Mouse (Mus musculus): ENCODE measurements around the gene Dhx58. TPM values are rescaled to one million over a fixed set of nuclear protein-coding genes. Genes with fewer than 3 reads are reported as not detected.
A peak's percentile ranks its signal among the peaks of the same experiment; 100 is the strongest.
"Not testable (repeated sequence)": the region's sequence is repeated elsewhere in the genome, so short reads cannot be mapped to it uniquely, and the experiment has no call there.

The Dhx58 gene
- total and polyA plus RNA-seq, 3 experiments, result 29.2 to 60.7 (median 42.2) TPM

DNA sequence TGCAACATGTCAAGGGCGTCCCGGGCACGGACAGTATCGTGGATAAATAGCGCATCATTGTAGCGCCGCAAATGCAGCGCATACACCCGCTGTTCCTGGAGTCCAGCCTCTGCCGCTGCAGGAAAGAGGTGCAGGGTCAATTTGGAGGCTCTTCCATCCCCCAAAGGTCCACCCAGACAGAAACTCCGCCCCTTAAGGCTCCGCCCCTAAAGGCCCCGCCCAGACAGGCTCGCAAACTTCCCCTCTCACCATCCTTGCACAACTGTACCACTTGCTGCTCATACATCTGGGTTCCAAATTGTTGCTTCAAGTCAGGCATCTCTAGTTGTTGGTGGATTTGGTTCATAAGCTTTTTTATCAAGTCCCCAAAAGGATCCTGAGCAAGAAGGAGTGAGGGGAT lies 2.8 kb downstream of the Dhx58 start:
- peak; percentile 92 for DNase-seq

DNA sequence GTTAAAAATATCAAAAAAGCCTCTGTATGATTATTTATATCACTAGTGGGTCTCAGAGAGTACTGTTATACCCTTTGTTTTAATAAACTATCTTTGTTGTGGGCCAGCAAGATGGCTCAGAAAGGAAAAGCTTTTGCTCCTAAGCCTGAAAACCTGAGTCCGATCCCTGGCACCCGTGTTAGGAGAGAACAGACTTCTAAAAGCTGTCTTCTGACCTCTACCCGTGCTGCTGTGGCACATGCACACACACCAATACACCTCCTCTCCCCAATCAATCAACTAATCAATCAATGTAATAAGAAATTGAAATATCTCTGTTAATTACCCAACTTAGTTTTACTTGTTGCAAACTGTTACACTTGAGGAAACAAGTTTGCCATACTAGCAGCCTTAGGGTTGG lies 3.4 kb downstream of the Dhx58 start:
- DNase-seq, result no peak

DNA sequence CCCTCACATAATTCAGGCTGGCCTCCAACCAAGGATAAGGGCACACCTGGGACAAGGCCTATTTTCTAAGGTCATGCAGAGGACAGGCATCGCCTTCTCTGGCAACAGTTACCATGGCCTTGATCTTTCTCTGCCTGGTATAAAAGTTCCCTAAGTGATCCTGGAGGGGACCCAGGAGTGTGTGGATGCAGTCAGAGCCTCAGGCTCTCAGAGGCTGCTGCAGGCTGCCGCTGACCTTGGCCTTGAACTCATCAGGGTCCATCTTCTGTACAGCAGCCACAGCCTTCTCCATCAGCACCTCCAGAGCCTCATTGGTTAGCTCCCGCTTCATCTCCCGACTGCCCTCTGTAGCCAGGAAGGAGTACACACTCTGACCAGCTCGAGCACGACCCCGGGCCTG lies 6.2 kb downstream of the Dhx58 start:
- peak; percentile 78 for DNase-seq

DNA sequence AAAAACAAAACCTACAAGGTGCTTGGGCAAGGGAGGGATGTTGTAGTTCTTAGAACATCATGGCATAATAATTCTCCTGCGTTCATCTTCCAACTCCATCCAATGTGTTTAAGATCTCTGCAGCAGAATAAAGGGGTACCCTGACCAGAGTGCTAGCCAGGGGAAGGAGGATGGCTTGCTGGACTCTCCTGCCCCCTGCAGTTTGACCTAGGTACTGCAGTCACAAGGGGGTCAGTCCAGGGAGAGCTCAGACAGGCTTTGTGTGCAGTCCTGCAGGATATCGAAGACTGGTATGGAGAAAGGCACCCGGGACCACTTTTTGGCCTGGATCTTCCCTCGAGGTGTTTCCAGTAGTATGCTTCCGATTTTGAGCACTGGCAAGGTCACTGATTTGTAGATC lies 9.1 kb downstream of the Dhx58 start:
- DNase-seq, result peak; percentile 82

DNA sequence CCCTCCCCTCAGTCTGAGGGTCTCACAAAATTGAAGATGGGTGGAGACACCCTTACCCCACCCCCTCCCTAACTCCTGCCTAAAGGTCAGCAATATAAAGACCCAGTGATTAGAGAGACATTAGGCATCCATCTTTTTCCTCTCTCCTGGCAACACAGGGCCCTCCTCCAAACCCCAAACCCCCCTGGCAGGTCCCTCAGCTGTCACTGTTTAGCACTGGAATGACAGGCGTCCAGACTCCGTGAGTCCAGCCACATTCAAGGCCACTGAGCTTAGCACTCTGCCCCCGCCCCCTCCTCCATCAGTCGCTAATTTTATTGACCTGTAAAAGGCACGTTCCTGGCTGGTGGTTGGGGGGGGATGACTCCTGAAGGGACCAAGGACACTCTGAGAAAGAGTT lies 10.9 kb downstream of the Dhx58 start:
- DNase-seq, result no peak

DNA sequence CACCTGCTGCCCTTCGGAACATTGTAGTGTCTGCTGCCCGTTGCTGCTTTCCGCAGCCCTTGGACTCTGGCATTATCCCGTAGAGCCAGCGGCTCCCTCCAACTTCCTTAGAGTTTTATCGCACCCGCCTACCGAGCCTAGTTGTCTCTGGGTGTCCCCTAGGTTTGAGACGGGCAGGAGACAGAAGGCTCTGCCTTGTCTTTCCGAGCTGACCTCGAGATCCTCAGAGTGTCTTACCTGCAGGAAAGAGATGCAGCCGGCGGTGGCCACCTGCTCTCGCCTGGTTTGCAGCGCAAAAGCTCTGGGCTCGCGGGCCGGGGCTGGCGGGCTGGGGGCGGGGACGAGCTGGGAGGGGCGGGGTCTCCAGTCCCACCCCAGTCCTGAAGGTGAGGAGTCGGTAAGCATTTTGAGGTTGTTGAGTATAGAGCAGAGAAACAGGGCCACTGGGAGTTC lies 11.9 kb downstream of the Dhx58 start, which contains the start of gene Zfp385c:
Gene Zfp385c (minus strand): TSS at position 292 of the 453 bp plus-strand sequence.
- no peak for DNase-seq

DNA sequence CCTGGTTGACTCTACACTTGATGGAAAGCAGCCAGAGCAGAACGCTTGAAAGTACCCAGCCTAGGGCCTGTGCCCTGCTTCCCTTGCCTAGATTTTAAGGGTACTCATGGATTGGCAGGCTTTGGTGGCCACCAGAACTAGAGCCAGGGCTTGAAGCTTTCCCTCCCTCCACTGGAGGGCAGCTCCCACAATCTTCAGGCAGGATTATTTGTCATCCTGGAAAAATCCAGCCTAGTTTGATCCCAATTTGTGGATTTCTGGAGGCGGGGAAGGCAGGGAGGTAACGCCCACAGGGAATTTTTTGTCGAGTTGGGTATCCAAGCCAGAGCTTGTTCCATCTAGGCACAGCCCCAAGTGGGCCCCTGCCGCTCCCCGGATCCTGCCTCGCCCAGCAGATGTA lies 13.7 kb downstream of the Dhx58 start:
- no peak for DNase-seq

DNA sequence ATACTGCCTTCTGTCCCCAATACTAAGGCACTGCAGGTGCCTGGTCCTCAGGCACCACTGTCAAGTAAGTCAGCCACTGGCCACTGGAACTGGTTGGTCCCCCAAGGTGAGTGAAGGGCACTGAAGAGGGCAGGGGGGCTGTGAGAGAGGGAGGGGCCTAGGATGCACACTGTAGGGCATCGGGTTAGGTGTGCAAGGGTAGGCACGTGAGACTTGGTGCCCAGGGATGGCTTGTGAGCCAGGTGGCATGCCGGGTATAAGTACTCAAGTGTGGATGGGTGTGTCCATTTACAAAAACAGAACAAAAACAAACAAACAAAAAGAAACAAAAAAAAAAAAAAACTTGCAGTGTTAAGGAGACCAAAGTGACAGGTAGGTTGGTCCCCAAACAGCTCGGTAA lies 15.6 kb downstream of the Dhx58 start:
- DNase-seq, result no peak

DNA sequence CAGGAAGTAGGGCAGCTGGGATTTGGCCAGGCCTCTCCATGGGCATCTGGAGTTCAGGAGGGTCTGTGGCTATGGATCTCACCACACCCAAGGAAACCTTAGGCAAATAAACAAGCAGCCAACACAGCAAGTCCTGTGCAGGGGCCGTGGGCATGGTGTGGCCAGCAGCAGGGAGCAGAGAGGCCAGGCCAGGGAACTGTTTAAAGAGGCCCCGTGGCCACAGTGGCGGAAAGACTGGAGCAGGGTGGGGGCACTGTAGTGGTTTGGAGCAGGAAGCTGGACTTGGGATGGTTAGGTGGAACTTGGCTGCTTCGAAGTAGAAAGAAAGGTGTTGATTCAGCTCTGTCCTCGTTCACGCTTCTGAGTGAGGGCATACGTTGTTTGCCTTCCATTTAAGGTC lies 16.8 kb downstream of the Dhx58 start:
- DNase-seq, result no peak

DNA sequence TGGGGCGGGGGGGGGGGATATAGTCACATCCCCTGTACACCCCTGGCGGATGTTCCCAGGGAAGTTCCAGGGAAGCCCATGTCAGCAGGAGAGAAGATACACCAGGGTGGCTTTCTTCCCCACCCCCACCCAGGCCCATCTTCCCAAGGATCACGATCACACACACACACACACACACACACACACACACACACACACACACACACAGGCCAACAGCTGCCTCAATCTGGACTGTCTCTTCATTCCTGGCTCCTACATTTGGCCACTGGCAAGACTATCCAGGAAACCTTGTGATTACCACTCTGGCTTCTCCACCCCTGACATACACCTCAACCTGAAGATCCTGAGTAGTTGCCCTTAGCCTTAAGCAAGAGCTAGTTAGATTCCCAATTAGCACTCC lies 18.7 kb downstream of the Dhx58 start:
- no peak for DNase-seq

DNA sequence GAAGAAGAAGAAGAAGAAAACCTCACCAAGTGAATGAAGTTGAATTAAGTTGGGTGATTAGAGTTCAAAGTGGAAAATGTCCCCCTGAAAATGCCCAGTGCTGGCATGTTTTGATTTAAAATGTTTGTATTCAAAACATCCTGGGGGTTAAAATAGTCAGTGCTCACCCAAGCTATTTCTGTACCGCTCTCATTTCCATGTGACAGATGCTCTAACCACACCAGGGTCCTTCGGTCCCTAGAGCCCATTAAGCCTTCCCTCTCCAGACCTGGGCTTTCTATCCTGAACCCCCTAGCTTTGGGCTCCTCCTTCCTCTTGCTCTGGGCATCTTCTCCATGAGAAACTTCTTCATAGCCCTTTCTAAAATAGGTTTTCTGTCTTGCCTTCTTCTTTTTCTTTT lies 20.0 kb downstream of the Dhx58 start:
- DNase-seq, result no peak

DNA sequence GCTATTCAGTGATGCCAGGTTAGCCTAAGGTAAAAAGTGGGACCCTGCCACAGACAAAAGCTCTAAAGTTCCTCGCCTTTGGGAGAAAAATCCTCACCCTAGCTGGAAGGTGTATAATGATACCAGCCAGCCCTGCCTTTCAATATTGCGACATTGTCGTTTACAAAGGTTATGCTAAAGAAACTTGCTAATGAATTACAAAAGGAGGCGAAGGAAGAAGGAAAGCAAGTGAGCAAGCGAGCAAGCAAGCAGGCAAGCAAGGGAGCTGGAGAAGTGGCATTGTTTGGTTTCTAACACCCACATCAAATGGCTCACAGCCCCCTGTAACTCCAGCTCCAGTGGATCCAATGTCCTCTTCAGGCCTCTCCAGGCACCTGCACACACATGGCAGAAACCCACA lies 21.5 kb downstream of the Dhx58 start:
- no peak for DNase-seq

DNA sequence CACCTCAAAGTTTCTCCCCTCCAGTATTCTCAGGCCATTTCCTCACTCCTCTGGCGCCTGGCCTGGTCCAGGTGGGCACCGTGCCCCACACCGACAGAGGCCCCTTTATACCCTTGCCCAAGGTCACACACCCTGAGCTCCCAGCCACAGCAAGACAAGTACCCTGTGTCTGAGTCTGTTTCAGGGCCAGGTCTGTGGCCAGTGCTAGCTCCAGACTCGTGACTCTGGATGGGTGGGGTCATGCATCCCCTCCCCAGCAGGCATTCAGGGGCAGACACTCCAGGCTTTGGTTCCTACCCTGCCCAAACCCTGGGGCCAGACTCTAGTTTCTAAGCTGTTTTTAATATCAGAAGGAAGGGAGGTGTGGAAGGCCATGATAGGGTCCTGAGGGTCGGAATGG lies 22.2 kb downstream of the Dhx58 start:
- no peak for DNase-seq

DNA sequence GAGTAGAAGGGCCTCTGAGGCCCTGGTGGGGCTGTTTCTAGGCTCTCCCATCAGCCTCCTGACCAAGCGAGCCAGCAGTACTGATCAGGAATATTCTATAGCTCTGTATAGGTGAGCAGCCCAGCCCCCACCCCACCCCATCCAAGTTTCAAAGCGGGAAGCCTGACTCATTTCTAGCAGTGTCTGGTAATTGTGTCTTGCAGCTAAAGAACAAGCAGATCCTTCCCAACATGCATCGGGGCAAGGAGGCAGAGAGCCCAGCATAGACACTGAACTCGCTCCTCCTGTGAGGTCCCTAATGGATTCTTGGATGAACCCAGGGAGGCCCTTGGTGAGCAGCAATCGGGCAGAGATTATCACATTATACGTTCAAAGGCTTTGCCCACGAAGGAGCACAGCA lies 26.3 kb downstream of the Dhx58 start:
- DNase-seq, result no peak

DNA sequence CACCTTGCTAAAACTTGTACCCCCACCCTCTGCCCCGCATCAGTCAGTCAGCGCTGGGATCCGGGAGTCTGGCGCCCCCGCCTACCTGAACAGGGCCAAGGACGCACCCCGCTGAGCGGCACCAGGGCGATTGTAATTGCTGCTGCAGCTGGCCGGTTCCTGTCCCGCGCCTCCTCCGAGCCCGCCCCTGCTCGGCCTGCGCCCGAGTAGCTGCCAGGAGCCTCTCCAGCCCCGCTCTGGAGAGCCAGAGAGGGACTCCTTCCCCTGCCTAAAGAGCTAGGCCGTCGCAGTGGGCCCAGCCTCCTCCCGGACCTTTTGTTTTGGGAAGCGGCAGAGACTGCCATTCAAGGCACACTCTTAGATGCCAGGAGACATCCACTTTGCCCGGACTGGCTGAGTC lies 30.9 kb downstream of the Dhx58 start:
- DNase-seq, result peak; percentile 75

DNA sequence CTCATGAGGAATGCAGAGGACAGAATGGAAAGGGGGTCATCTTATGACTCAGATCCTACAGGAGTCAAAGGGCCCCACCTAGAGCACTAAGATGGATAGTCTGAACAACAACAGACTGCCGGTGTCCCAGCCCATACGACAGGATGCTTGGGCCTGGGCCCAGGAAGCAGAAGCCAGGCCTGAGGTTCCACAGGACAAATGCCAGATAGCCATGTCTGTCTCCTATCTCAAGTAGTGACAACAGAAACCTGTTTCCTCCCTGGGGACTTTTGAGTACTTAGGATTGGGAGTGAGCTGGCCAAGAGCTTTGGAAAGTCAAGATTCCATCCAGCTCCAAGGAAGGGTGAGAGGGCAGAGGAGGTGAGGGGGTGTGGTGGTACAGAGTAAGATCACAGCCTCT lies 32.1 kb downstream of the Dhx58 start:
- no peak for DNase-seq

DNA sequence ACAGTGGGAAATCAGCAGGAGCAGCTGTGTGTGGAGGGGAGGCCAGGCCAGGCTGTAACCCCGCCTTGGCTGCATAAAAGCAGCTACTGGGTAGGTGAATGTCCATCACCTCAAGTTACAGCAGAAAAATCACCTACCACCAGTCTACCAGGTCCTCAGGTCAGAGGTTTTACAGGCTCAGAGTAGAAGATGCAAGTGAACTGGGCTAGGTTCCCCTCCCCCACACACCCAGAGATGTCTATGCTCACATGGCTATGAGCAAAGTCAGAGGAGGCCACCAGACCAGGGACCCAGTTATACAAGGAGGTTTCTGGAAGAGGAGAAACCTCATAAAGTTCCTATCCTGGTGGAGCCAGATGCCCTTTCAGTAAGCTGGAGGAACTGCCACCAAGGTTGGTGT lies 33.0 kb downstream of the Dhx58 start:
- DNase-seq, result no peak

DNA sequence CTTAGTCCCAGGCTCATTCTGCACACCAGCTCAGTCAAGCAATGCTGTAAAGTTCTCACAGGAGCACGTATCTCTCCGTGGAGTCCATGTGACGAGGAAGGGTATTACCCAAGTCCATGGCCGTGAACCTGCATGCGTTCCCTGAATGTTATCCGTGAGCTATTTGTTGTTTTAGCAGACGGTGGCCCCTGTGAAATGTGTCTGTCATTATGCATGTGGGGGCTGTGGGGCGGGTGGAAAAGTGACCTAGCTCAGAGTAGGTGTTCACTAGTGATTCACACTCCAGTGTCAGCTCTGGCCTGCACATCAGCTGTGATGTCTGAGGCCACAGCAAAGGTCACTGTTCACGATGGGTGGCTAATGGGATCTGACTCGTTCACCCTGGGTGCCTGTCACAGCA lies 44.3 kb downstream of the Dhx58 start:
- peak; percentile 51 for DNase-seq

DNA sequence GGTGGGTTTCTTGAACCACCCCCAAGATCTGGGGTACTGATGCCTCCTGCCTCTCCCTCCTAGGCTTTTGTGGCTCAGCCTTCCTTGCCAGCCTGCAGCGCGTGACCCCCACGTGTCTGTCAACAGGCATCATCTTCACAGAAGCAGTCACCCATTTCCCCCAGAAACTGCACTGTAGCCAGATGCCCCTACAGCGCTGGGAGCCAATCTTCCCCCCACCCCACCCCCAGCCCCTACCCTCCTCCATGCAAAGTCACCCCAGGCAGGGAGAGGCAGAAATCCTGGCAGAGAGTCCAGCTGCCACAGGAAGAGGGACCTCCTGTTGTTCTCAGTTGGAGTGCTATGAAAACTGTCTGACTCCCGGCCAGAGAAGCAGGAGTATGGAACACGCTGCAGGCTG lies 47.6 kb downstream of the Dhx58 start:
- DNase-seq, result no peak

DNA sequence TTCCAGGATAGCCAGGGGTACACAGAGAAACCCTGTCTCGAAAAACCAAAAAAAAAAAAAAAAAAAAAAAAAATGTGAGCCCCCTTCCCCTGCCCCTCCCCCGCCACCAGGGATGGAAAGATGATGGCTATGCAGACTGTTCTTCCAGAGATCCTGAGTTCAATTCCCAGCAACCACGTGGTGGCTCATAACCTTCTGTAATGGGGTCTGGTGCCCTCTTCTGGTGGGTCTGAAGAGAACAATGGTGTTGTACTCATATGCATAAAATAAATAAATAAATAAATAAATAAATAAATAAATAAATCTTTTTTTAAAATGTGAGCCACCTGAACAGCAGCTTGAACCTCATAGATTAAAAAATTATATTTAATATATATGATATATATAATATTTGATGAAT lies 48.5 kb downstream of the Dhx58 start:
- not testable (repeated sequence) for DNase-seq

DNA sequence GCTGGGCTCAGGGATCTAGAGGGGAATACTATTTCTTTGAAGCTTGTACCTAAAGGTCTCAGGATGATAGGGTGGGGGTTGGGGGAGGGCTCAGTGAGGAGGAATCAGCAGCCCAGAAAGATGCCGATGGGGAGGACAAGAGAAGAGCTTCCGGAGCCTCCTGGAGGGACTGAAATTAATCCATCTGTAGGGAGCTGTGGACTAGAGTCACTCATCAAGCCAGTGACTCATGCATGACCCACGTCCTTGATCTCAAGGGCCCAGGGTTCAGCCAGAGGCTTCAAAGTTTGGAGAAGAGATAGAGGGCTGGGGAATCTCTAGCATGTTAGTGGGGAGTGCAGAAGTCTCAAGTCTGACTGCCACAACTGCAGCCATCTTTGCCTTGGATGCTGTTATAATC lies 52.3 kb downstream of the Dhx58 start:
- peak; percentile 89 for DNase-seq

DNA sequence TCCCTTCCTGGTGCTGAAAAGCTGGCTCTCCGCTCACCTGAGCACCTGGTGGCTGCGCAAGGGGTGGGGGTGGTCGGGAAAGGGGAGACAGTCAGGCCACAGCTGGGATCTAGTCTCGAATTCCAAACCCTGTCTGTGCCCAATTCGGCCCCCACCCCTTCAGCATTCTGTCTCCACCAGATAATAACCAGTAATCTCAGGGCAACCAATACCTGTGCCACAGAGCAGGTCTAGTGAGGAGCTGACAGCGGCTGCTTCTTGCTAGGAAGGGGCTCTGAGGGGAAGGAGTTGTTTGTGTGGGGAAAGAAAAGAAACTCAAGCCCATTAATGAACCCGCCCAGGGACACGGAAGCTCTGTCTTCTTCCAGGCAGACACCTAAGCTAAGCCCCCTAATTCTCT lies 52.9 kb downstream of the Dhx58 start:
- no peak for DNase-seq

DNA sequence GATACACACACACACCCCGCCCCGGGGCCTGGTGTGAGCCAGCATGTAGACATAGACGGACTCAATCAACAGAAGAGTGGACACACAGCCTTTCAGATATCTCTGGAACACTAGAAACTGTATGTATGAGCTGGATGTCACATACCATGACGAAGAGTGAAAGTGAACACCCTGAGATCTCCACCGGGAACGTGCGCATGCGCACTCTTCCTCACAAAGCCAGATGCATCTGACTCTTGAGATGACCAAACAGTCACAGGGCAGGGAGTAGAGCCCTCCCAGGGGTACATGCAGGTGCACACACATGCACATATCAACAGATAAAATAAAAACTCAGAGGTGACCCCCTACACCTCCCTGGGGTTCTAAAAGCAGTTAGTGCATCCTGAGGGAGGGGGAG lies 55.7 kb downstream of the Dhx58 start:
- no peak for DNase-seq

DNA sequence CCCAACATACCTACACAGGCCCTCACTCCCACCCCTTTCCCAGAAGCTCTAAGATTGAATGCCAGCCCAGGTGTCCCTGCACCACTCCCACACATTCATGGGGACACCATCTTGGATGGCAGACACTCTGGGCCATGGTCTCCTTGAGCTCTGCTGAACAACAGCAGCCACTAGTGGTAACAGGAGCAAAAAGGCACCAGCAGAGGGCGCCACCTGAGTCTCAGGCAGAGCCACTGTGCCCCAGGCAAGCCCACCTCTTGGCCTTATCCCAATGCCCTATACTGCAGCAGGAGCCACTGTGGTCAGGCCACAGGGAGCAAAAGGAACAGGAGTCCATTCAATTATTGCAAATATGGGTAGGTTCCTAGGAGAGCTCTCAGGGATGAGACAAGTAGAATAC lies 57.8 kb downstream of the Dhx58 start:
- DNase-seq, result no peak
